Mouse (Mus musculus) midbrain, postnatal 0 days (tissue): Measurements from ENCODE around the gene Bcam. TPM values are rescaled to one million over a fixed set of nuclear protein-coding genes. Genes with fewer than 3 reads are reported as not detected.

Experiments
- ATAC-seq: fragments of 200-750 bp; cut with Nextera tagmentation; 2 replicates; pipeline ENCODE4 v1.8.0; 2017; ENCODE audit warnings: moderate number of reproducible peaks, mild to moderate bottlenecking, moderate TSS enrichment, moderate library complexity; ENCODE audit not compliant: low FRiP score
- DNase-seq: peaks from one replicate; pipeline ENCODE4 v3.0.0-alpha.2; 2015; ENCODE audit warnings: low spot score
- H3K27ac ChIP-seq: fragments of 300-500 bp; sonication (generic); 2 replicates; pipeline ENCODE4 v1.5.1; 2014; ENCODE audit warnings: low read depth, mild to moderate bottlenecking, low read length, mixed read lengths
- H3K27me3 ChIP-seq: fragments of 300-500 bp; sonication (generic); 2 replicates; pipeline ENCODE4 v1.6.1; 2014; ENCODE audit warnings: low read length, control low read depth, mixed read lengths; ENCODE audit not compliant: insufficient read depth
- H3K36me3 ChIP-seq: fragments of 300-500 bp; sonication (generic); 2 replicates; pipeline ENCODE4 v1.6.1; 2014; ENCODE audit warnings: low read length, control low read depth, mixed read lengths; ENCODE audit not compliant: insufficient read depth
- H3K4me1 ChIP-seq: fragments of 300-500 bp; sonication (generic); 2 replicates; pipeline ENCODE4 v1.6.1; 2014; ENCODE audit warnings: mild to moderate bottlenecking, control low read depth, antibody characterized with exemption, low read length, mixed read lengths; ENCODE audit not compliant: insufficient read depth
- H3K4me2 ChIP-seq: fragments of 300-500 bp; sonication (generic); 2 replicates; pipeline ENCODE4 v1.6.1; 2014; ENCODE audit warnings: low read depth, mild to moderate bottlenecking, low read length, mixed read lengths; ENCODE audit not compliant: poor library complexity, severe bottlenecking
- H3K4me3 ChIP-seq: fragments of 300-500 bp; sonication (generic); 2 replicates; pipeline ENCODE4 v1.5.1; 2014; ENCODE audit warnings: low read depth, mild to moderate bottlenecking, low read length, moderate library complexity
- H3K9ac ChIP-seq: fragments of 300-500 bp; sonication (generic); replicated peaks from 2 replicates; pipeline ENCODE4 v1.6.1; 2014; ENCODE audit warnings: mild to moderate bottlenecking, low read length, moderate library complexity, mixed read lengths; ENCODE audit not compliant: poor library complexity, severe bottlenecking
- H3K9me3 ChIP-seq: fragments of 300-500 bp; sonication (generic); 2 replicates; pipeline ENCODE4 v1.6.1; 2016; ENCODE audit warnings: low read length, control low read depth
- CTCF ChIP-seq: IDR thresholded peaks from 2 replicates; pipeline ENCODE4 v1.5.1; 2016; ENCODE audit warnings: antibody characterized with exemption, mild to moderate bottlenecking
- WGBS: fragments of 180-500 bp; shearing (Covaris S2); extraction: QIAGEN DNeasy Blood & Tissue Kit; methylation state at CpG from one replicate; pipeline ENCODE4 v1.1.7; 2014; 5-methylcytosine and 5-hydroxymethylcytosine counted together
- polyA plus RNA-seq: library from polyadenylated mRNA; unstranded; fragments of >200 nt; fragmentation: Nextera tagmentation; extraction: Ambion mirVana; gene quantifications from 2 replicates; pipeline ENCODE4 v1.2.1, GENCODE M21; 2015
- total RNA-seq: library from RNA; depleted of rRNA; stranded (reverse); fragments of >200 nt; gene quantifications from 2 replicates; pipeline ENCODE4 v1.2.3, GENCODE M21; 2014

Bcam gene
- total and polyA plus RNA-seq, 2 experiments from 2014 or later, result 18.7 to 33.5 TPM

GRCm38 (mm10) chr7:19717346-19717745, 53.5 kb downstream of the Bcam start:
- ATAC-seq (no peak), DNase-seq (no peak)
- Histone ChIP-seq H3K4me1 (no peaks in the 10 kb centered on the region; the same call in 1 of the 2 replicates), H3K9ac (no peak overlapping the region), H3K27me3 (no peaks in the 10 kb centered on the region), H3K27ac (no peak overlapping the region), H3K36me3 (no peaks in the 10 kb centered on the region), H3K4me3 (no peak overlapping the region), H3K9me3 (0 out of 2 replicates have a peak, but pooled peaks cover 3% of the 10 kb centered on the region), H3K4me2 (no peak overlapping the region)
- 97% methylated on average over 4 of the region's 4 CpGs for WGBS
- TF ChIP-seq CTCF, result no peak

DNA sequence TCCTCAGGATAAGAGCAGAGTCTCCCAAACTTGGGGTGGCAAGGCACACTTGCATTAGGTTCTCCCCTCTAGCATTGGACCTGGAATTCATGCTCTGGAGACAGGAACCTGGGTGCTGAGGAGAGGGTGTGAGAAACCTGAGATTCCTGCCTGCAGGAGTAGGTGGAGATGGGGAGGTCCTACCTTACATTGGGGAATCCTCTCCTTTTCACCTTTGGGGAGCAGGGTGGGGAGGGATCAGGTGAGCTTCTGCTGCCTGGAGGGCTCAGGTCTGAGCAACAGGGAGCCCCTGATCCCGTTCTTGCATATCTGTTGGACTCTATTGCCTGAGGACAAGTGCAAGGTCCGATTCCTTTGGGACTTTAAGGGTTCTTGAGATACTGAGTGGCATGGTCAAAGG, 54.0 kb downstream of the Bcam start:
- ATAC-seq, result no peak
- peak overlapping the region; percentile 88 for H3K27ac ChIP-seq
- no peaks in the 10 kb centered on the region; the same call in 1 of the 2 replicates for H3K4me1 ChIP-seq
- H3K4me3 ChIP-seq, result no peak overlapping the region
- 85% methylated on average over 2 of the region's 2 CpGs for WGBS
- H3K36me3 ChIP-seq, result peaks cover 5% of the 10 kb centered on the region; the same call in 1 of the 2 replicates
- DNase-seq, result no peak
- peak overlapping the region; percentile 54; the same call in 1 of the 2 replicates for H3K9ac ChIP-seq
- 0 out of 2 replicates have a peak, but pooled peaks cover 3% of the 10 kb centered on the region for H3K9me3 ChIP-seq
- TF ChIP-seq CTCF, result no peak
- no peaks in the 10 kb centered on the region for H3K27me3 ChIP-seq
- peak overlapping the region; percentile 46; the same call in 1 of the 2 replicates for H3K4me2 ChIP-seq

- Histone ChIP-seq H3K36me3 (peaks cover 10% of the 10 kb centered on the region), H3K9ac (peak overlapping the region; percentile 54; the same call in 1 of the 2 replicates), H3K4me1 (no peaks in the 10 kb centered on the region; the same call in 1 of the 2 replicates), H3K4me3 (peak overlapping the region; percentile 28), H3K27me3 (no peaks in the 10 kb centered on the region), H3K9me3 (0 out of 2 replicates have a peak, but pooled peaks cover 2% of the 10 kb centered on the region), H3K27ac (peak overlapping the region; percentile 88), H3K4me2 (peak overlapping the region; percentile 46)
- ATAC-seq (no peak), DNase-seq (no peak)
- no peak for TF ChIP-seq CTCF
- WGBS, result 5% methylated on average over 18 of the region's 18 CpGs
Measured at GRCm38 (mm10) chr7:19716055-19716682, 54.6 kb downstream of the Bcam start.

- H3K4me1 ChIP-seq, result no peaks in the 10 kb centered on the region; the same call in 1 of the 2 replicates
- peak within 1 kb of the TSS; percentile 92 for H3K9ac ChIP-seq
- TF ChIP-seq CTCF, result no peak
- H3K36me3 ChIP-seq, result peaks cover 13% of the 10 kb centered on the region
- no peaks in the 10 kb centered on the region for H3K27me3 ChIP-seq
- DNase-seq (peak; percentile 100), ATAC-seq (peak; percentile 98)
- H3K9me3 ChIP-seq, result no peaks in the 10 kb centered on the region
- peak within 1 kb of the TSS; percentile 97 for H3K4me2 ChIP-seq
- peak within 1 kb of the TSS; percentile 99 for H3K4me3 ChIP-seq
- H3K27ac ChIP-seq, result peak within 1 kb of the TSS; percentile 88
- under 1% methylated on average over 58 of the region's 59 CpGs for WGBS
Measured at GRCm38 (mm10) chr7:19715239-19716054, 55.4 kb downstream of the Bcam start, which contains the start of gene Tomm40. Gene Tomm40 (minus strand): TSS chr7:19715438.

GRCm38 (mm10) chr7:19714836-19715235, 56.0 kb downstream of the Bcam start:
- no peaks in the 10 kb centered on the region for H3K9me3 ChIP-seq
- TF ChIP-seq CTCF, result no peak
- H3K4me3 ChIP-seq, result peak overlapping the region; percentile 99
- peak overlapping the region; percentile 80 for H3K27ac ChIP-seq
- H3K27me3 ChIP-seq, result no peaks in the 10 kb centered on the region
- no peaks in the 10 kb centered on the region; the same call in 1 of the 2 replicates for H3K4me1 ChIP-seq
- peak overlapping the region; percentile 97 for H3K4me2 ChIP-seq
- peaks cover 14% of the 10 kb centered on the region for H3K36me3 ChIP-seq
- WGBS, result under 1% methylated on average over 37 of the region's 39 CpGs
- peak; percentile 6 for DNase-seq
- no peak for ATAC-seq
- H3K9ac ChIP-seq, result peak overlapping the region; percentile 92
